Mouse (Mus musculus) liver, postnatal 0 days (tissue): ENCODE data around the gene Ltb.

Source experiments
- CTCF ChIP-seq: sonication (generic); IDR thresholded peaks from 2 replicates; pipeline ENCODE4 v1.5.1; 2016; ENCODE audit warnings: antibody characterized with exemption, low read depth
- EP300 ChIP-seq: IDR thresholded peaks from 2 replicates; pipeline ENCODE4 v1.6.1; 2016; ENCODE audit warnings: antibody characterized with exemption, low read depth, mild to moderate bottlenecking

DNA sequence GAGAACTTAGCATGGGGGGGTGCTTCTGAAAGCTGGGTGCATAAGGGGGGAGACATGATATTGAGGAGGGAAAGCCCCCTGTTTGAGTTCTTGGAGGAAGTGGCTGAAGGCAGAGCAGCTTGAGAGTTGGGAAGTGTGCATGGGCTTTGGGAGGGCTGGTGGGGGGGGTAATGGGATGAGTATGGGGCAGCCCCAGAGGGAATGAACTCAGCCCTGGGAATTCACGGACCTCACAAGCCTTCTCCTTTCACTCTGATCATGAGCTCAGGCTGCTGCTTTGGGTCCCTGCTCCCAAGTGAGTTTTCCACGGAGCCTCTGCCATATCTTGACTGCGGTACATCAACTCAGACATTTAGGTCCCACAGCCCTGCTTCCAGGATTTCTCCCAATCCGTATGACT, 8.2 kb downstream of the Ltb start:
- TF ChIP-seq CTCF (no peak), EP300 (no peak)
